Mouse (Mus musculus) embryonic facial prominence, embryonic 15.5 days (tissue): ENCODE results near the gene Tpgs1. TPM values are rescaled to one million over a fixed set of nuclear protein-coding genes. Genes with fewer than 3 reads are reported as not detected.
A peak's percentile ranks its signal among the peaks of the same experiment; 100 is the strongest.

ENCODE experiments used
- ATAC-seq: fragments of 200-750 bp; cut with Nextera tagmentation; 2 replicates; pipeline ENCODE4 v1.8.0; 2017; ENCODE audit warnings: low read depth, moderate TSS enrichment; ENCODE audit not compliant: insufficient number of reproducible peaks, low FRiP score, low TSS enrichment
- H3K27ac ChIP-seq: fragments of 300-500 bp; sonication (generic); replicated peaks from 2 replicates; pipeline ENCODE4 v1.5.1; 2015; ENCODE audit warnings: mild to moderate bottlenecking, inconsistent platforms
- H3K27me3 ChIP-seq: fragments of 300-500 bp; sonication (generic); 2 replicates; pipeline ENCODE4 v1.6.1; 2015; ENCODE audit warnings: inconsistent platforms
- H3K36me3 ChIP-seq: fragments of 300-500 bp; sonication (generic); 2 replicates; pipeline ENCODE4 v1.6.1; 2015; ENCODE audit warnings: mild to moderate bottlenecking, inconsistent platforms
- H3K4me1 ChIP-seq: fragments of 300-500 bp; sonication (generic); 2 replicates; pipeline ENCODE4 v1.6.1; 2015; ENCODE audit warnings: inconsistent platforms
- H3K4me2 ChIP-seq: fragments of 300-500 bp; sonication (generic); replicated peaks from 2 replicates; pipeline ENCODE4 v1.6.1; 2015; ENCODE audit warnings: mild to moderate bottlenecking, inconsistent platforms
- H3K4me3 ChIP-seq: fragments of 300-500 bp; sonication (generic); replicated peaks from 2 replicates; pipeline ENCODE4 v1.5.1; 2015; ENCODE audit warnings: mild to moderate bottlenecking, inconsistent platforms
- H3K9ac ChIP-seq: fragments of 300-500 bp; sonication (generic); 2 replicates; pipeline ENCODE4 v1.6.1; 2015; ENCODE audit warnings: inconsistent platforms
- H3K9me3 ChIP-seq: fragments of 300-500 bp; sonication (generic); replicated peaks from 2 replicates; pipeline ENCODE4 v1.6.1; 2016; ENCODE audit warnings: inconsistent platforms
- WGBS: fragments of 180-500 bp; shearing (Covaris S2); methylation state at CpG from one replicate; pipeline ENCODE4 v1.1.7; 2015; 5-methylcytosine and 5-hydroxymethylcytosine counted together
- polyA plus RNA-seq: library from polyadenylated mRNA; unstranded; fragments of >200 nt; fragmentation: Nextera tagmentation; extraction: Ambion mirVana; gene quantifications from 2 replicates; pipeline ENCODE4 v1.2.1, GENCODE M21; 2015

The Tpgs1 gene
- polyA plus RNA-seq, 1 experiment from 2014 or later, result 62.4 TPM

DNA sequence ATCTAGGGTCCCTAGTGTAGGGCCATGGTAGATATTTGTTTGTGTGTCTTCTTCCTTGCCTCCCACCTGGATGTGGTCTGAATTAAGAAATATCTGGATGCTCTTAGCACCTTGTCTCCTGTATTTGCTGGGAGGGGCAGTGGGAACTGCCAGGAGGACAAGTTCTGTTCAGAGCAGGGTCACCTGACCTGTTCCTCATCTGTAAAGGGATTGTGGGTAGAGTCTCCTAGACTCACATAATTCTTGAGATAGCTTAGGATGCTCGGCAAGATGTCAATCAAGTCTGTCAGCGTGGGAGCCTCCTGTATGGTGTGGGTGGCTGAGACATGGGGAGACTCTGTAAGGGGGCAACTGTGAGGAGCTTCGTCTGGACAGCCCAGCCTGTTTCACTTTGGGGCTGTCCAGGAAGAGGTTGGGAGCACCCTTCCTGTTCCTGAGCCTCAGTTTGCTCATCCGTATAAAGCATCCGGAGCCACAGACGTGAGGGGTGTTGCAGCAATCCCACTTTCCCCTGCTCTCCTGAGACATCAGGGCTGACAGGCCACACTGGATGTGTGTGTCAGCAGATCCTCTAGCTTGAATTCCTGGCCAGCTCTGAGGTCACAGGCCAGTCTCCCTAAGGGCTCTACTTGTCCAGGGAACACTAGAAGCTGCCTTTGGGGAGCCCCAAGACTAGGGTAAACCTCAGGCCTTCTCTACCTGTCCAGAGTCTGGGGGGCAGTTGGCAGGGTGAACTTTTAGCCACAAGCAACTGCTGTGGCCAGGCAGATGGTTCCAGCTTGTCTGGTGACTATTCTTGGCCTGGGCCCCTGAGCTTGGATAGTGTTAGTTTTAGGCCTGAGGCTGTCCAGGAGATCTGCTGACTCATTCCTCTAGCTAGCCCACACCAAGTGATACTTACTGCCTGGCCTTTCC, 14.8 kb downstream of the Tpgs1 start:
- H3K4me1 ChIP-seq, result peaks cover 21% of the 10 kb centered on the region
- H3K9ac ChIP-seq, result peak overlapping the region; percentile 77
- H3K27me3 ChIP-seq, result no peaks in the 10 kb centered on the region
- H3K4me3 ChIP-seq, result peak overlapping the region; percentile 83
- peaks cover 49% of the 10 kb centered on the region for H3K36me3 ChIP-seq
- no peak for ATAC-seq
- H3K4me2 ChIP-seq, result peak overlapping the region; percentile 88
- H3K9me3 ChIP-seq, result no peaks in the 10 kb centered on the region
- WGBS, result 82% methylated on average over 6 of the region's 6 CpGs
- 0 out of 2 replicates have a peak overlapping the region, but pooled peaks have one; percentile 78 for H3K27ac ChIP-seq

DNA sequence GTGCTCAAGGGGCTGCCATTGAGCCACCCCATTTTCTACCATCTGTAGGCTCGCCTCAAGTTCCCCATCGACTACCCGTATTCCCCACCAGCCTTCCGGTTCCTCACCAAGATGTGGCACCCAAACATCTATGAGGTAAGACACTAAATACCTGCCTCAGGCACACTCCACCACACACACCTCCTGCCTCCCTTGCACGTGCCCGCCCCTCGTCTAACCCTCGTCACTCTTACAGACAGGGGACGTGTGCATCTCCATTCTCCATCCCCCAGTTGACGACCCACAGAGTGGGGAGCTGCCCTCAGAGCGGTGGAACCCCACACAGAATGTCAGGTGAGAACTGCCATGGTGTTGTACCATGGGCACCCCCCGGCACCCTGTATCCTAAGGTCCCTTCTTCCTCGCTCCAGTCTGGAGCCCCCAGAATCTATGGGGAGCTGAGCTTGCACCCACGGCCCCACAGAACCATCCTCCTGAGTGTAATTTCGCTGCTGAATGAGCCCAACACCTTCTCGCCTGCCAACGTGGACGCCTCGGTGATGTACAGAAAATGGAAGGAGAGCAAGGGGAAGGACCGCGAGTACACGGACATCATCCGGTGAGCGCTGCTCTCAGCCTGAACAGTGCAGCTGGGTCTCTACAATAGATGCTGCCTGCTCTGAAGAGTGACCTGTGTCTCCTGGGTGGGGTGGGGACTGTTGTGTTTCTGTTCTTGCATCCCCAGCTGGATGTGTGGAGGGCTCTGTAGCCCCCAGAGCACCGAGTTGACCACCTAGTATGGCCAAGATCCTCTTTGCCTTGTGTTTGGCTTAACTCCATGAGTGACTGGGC, 15.8 kb downstream of the Tpgs1 start:
- peaks cover 21% of the 10 kb centered on the region for H3K4me1 ChIP-seq
- no peak overlapping the region for H3K4me2 ChIP-seq
- 91% methylated on average over 25 of the region's 25 CpGs for WGBS
- peaks cover 54% of the 10 kb centered on the region for H3K36me3 ChIP-seq
- H3K27me3 ChIP-seq, result no peaks in the 10 kb centered on the region
- no peak for ATAC-seq
- no peaks in the 10 kb centered on the region for H3K9me3 ChIP-seq
- H3K4me3 ChIP-seq, result no peak overlapping the region
- H3K27ac ChIP-seq, result no peak overlapping the region
- no peak overlapping the region for H3K9ac ChIP-seq

DNA sequence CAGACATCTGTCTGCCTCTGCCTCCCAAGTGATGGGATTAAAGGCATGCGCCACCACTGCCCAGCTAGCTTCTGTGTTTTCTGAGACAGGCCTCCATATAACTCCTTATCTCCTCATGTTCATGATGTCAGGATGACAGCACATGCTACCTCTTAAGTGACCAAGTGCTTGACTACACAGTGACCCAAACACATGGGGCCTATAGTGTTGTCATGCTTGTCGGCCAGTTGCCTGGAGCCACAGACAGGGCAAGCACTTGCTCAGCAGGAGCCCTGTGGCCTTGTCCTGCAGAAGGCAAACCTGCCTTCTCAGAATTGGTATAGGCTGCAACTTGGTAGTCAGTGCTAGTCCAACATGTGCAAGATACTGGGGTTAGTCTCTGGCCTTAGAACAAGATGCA, 17.1 kb downstream of the Tpgs1 start:
- WGBS, result 85% methylated on average over 2 of the region's 2 CpGs
- ATAC-seq, result no peak

DNA sequence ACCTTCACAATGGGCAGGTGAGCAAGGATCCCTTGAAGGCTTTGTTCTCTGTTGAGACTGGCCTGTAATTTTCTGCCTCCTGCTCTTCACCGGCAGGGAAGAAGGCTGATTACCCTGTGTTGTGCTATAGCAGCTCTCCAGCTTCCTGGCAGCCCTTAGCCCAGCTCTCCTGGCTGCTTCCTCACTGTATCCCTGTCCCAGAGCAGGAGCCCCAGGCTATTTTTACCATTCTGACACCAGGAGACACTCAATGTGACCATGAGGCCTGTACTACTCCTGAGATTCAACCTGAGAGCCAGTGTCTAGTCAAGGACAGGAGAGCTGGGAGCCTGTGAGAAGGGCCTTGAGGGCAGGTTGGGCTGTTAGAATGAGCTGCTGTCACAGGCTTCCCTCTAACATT, 17.5 kb downstream of the Tpgs1 start:
- H3K9ac ChIP-seq, result no peak overlapping the region
- no peaks in the 10 kb centered on the region for H3K9me3 ChIP-seq
- 86% methylated on average over 1 of the region's 1 CpGs for WGBS
- no peak overlapping the region for H3K4me2 ChIP-seq
- no peaks in the 10 kb centered on the region for H3K27me3 ChIP-seq
- H3K36me3 ChIP-seq, result peaks cover 54% of the 10 kb centered on the region
- H3K27ac ChIP-seq, result no peak overlapping the region
- no peak overlapping the region for H3K4me3 ChIP-seq
- peaks cover 16% of the 10 kb centered on the region for H3K4me1 ChIP-seq
- no peak for ATAC-seq

More for the DNA sequence above, 17.1 kb downstream of the Tpgs1 start:
- peaks cover 54% of the 10 kb centered on the region for H3K36me3 ChIP-seq
- peaks cover 17% of the 10 kb centered on the region for H3K4me1 ChIP-seq
- H3K9ac ChIP-seq, result no peak overlapping the region
- no peaks in the 10 kb centered on the region for H3K9me3 ChIP-seq
- H3K27me3 ChIP-seq, result no peaks in the 10 kb centered on the region
- H3K27ac ChIP-seq, result no peak overlapping the region
- H3K4me2 ChIP-seq, result no peak overlapping the region
- no peak overlapping the region for H3K4me3 ChIP-seq

DNA sequence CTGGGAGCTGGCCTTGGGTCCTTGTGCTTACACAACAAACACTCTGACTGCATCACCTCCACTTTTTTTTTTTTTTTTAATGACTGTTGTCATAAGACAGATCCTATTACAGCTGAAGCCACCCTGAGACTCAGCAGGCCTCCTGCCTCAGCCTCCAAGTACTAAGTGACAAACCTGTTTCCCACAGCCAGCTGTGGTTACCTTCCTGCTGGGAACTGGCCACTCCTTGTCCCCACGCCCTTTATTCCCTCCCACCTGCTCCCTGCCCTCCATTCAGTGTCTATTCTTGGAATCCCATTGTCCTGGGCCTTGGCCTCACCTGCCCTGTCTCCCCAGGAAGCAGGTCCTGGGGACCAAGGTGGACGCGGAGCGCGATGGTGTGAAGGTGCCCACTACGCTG, 18.3 kb downstream of the Tpgs1 start:
- Histone ChIP-seq H3K9ac (no peak overlapping the region), H3K36me3 (peaks cover 54% of the 10 kb centered on the region), H3K4me1 (peaks cover 16% of the 10 kb centered on the region), H3K27ac (no peak overlapping the region), H3K9me3 (no peaks in the 10 kb centered on the region), H3K4me2 (no peak overlapping the region), H3K27me3 (no peaks in the 10 kb centered on the region), H3K4me3 (no peak overlapping the region)
- ATAC-seq, result no peak
- 95% methylated on average over 6 of the region's 6 CpGs for WGBS

DNA sequence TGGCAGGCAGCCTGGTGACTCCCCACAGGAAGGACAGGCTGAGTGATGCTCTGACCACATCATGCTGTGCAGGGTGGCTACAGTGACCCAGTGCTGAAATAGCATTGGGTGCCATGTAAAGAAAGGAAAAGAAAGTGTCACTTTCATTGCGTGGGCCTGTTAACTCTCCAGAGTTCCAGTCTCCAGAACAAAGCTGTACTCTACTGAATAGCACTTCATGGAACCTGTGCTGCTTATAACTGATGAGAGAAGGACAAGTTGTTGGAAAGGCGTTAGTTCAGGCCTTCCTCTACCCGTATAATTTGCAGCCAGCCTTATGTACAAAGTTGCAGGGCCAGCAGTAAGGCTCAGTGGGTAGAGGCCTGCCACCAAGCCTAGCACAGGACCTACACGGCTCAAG, 19.6 kb downstream of the Tpgs1 start, which contains the start of gene Gzmm:
Gene Gzmm, plus strand, starts transcription at position 301 of the 400 bp plus-strand sequence.
- Histone ChIP-seq H3K36me3 (peaks cover 54% of the 10 kb centered on the region), H3K4me2 (no peak within 1 kb of the TSS), H3K27ac (no peak within 1 kb of the TSS), H3K4me1 (peaks cover 8% of the 10 kb centered on the region), H3K4me3 (no peak within 1 kb of the TSS), H3K9ac (no peak within 1 kb of the TSS), H3K9me3 (no peaks in the 10 kb centered on the region), H3K27me3 (no peaks in the 10 kb centered on the region)
- WGBS, result 86% methylated on average over 4 of the region's 4 CpGs
- ATAC-seq, result no peak

DNA sequence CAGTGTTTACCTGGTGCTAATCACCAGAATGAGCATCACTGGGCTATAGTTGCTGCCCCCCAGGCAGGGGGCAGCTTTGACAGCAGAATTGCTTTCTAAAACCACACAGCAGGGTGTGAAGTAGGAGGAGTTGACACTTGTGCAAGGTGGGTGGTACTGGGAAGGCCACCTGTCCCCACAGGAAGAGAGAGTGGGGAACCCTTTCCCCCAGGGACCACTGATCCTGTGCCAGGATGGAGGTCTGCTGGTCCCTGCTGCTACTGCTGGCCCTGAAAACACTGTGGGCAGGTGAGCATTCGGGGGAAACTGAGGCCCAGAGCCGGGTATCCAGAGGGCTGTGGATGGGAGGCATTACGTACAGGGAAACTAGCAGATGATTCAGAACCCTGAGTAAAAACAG, 20.0 kb downstream of the Tpgs1 start:
- Histone ChIP-seq H3K9ac (no peak overlapping the region), H3K27me3 (no peaks in the 10 kb centered on the region), H3K36me3 (peaks cover 51% of the 10 kb centered on the region), H3K4me1 (peaks cover 3% of the 10 kb centered on the region), H3K9me3 (no peaks in the 10 kb centered on the region), H3K27ac (no peak overlapping the region), H3K4me3 (no peak overlapping the region), H3K4me2 (no peak overlapping the region)
- WGBS, result 95% methylated on average over 3 of the region's 3 CpGs
- no peak for ATAC-seq

DNA sequence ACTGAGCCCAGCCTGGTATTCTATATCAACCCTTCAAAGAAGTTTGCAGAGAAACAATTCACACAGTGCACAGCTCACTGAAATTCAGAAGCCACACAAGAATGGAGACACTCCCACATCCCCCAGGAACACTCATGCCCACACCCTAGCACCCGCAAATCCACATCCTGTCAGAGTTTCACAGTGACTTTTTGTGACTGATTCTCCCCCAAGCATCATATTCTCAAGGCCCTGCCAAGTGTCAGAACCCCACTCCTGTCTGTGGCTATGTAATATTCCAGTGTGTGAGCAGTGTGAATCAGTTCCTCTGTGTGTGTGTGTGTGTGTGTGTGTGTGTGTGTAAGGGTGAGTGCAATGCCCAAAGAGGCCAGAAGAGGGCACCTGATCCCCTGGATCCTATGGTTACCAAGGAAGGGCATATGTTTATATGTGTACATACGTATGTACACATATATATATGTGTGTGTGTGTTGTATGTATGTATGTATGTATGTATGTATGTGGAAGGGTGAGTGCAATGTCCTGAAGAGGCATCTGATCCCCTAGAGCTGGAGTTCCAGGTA, 22.9 kb downstream of the Tpgs1 start:
- no peak overlapping the region for H3K4me3 ChIP-seq
- peaks cover 17% of the 10 kb centered on the region for H3K4me1 ChIP-seq
- H3K9me3 ChIP-seq, result no peaks in the 10 kb centered on the region
- H3K36me3 ChIP-seq, result peaks cover 23% of the 10 kb centered on the region
- WGBS, result 93% methylated on average over 2 of the region's 2 CpGs
- H3K27ac ChIP-seq, result no peak overlapping the region
- no peak for ATAC-seq
- no peaks in the 10 kb centered on the region for H3K27me3 ChIP-seq
- H3K4me2 ChIP-seq, result no peak overlapping the region
- no peak overlapping the region for H3K9ac ChIP-seq

DNA sequence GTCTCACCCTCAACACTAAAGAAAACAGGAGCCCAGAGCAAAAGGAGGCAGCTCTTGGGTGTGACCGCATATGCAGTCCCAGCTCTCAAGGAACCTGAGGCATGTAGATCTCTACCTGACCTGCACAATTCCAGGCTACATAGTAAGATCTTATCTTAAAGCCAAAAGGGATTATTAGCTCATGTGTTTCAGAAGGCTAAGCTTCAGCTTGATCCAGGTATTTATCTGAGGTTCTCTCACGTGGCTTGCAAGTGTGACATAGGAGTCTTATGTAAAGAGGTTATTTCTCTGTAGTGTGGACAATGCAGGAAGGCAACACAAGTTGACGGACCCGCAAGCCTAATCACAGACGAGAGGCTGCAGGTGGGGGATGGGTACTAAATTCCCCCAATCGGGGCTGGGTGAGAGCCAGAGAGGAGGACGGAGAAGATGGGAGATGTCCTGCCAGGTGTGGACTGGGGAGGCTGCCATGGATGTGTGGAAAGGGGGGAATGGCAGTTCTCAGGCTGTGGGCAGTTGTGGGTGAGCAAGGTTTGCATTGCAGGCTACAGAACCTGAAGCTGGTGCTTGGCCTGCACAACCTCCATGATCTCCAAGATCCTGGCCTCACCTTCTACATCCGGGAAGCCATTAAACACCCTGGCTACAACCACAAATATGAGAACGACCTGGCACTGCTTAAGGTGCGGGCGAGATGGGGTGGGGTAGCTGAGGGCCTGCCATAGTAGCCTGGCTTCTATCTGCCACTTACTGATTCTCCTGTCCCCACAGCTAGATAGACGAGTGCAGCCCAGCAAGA, 24.6 kb downstream of the Tpgs1 start:
- H3K9ac ChIP-seq, result no peak overlapping the region
- no peaks in the 10 kb centered on the region for H3K27me3 ChIP-seq
- WGBS, result 70% methylated on average over 12 of the region's 12 CpGs
- no peak overlapping the region for H3K4me3 ChIP-seq
- H3K9me3 ChIP-seq, result no peaks in the 10 kb centered on the region
- peaks cover 17% of the 10 kb centered on the region for H3K4me1 ChIP-seq
- no peak overlapping the region for H3K4me2 ChIP-seq
- no peak for ATAC-seq
- H3K27ac ChIP-seq, result no peak overlapping the region
- peaks cover 6% of the 10 kb centered on the region for H3K36me3 ChIP-seq

DNA sequence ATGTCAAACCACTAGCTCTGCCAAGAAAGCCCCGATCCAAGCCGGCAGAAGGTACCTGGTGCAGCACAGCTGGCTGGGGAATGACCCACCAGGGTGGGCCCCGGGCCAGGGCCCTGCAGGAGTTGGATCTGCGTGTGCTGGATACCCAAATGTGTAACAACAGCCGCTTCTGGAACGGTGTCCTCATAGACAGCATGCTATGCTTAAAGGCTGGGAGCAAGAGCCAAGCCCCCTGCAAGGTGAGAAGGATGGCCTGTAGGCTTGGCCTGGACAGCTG, 25.1 kb downstream of the Tpgs1 start:
- Histone ChIP-seq H3K27ac (no peak overlapping the region), H3K27me3 (no peaks in the 10 kb centered on the region), H3K4me1 (peaks cover 17% of the 10 kb centered on the region), H3K36me3 (peaks cover 1% of the 10 kb centered on the region), H3K4me2 (no peak overlapping the region), H3K4me3 (no peak overlapping the region), H3K9me3 (no peaks in the 10 kb centered on the region), H3K9ac (no peak overlapping the region)
- no peak for ATAC-seq
- 89% methylated on average over 6 of the region's 6 CpGs for WGBS
